Mouse (Mus musculus) neural tube, embryonic 13.5 days (tissue): ENCODE measurements at regions not wholly inside any gene's neighbourhood (a gene's known extent, or its start where the extent isn't known, plus 50 kb on each side); places are given as distances from the start of the nearest gene placed in this dataset.

Source experiments
- ATAC-seq: fragments of 200-750 bp; cut with Nextera tagmentation; 2 replicates; pipeline ENCODE4 v1.8.0; 2017; ENCODE audit warnings: low read depth, mild to moderate bottlenecking, moderate TSS enrichment, moderate library complexity
- H3K27ac ChIP-seq: fragments of 300-500 bp; sonication (generic); replicated peaks from 2 replicates; pipeline ENCODE4 v1.5.1; 2015; ENCODE audit warnings: moderate library complexity, mild to moderate bottlenecking, inconsistent platforms
- H3K27me3 ChIP-seq: fragments of 300-500 bp; sonication (generic); 2 replicates; pipeline ENCODE4 v1.6.1; 2015; ENCODE audit warnings: mild to moderate bottlenecking, inconsistent platforms
- H3K36me3 ChIP-seq: fragments of 300-500 bp; sonication (generic); 2 replicates; pipeline ENCODE4 v1.6.1; 2015; ENCODE audit warnings: mild to moderate bottlenecking, inconsistent platforms
- H3K4me1 ChIP-seq: fragments of 300-500 bp; sonication (generic); replicated peaks from 2 replicates; pipeline ENCODE4 v1.6.1; 2015; ENCODE audit warnings: inconsistent platforms
- H3K4me2 ChIP-seq: fragments of 300-500 bp; sonication (generic); 2 replicates; pipeline ENCODE4 v1.6.1; 2015; ENCODE audit warnings: inconsistent platforms, mild to moderate bottlenecking, moderate library complexity
- H3K4me3 ChIP-seq: fragments of 300-500 bp; sonication (generic); 2 replicates; pipeline ENCODE4 v1.5.1; 2015; ENCODE audit warnings: mild to moderate bottlenecking, inconsistent platforms
- H3K9ac ChIP-seq: fragments of 300-500 bp; sonication (generic); 2 replicates; pipeline ENCODE4 v1.6.1; 2015; ENCODE audit warnings: moderate library complexity, mild to moderate bottlenecking, inconsistent platforms
- H3K9me3 ChIP-seq: fragments of 300-500 bp; sonication (generic); 2 replicates; pipeline ENCODE4 v1.6.1; 2016; ENCODE audit warnings: inconsistent platforms
- WGBS: fragments of 180-500 bp; shearing (Covaris S2); methylation state at CpG from one replicate; pipeline ENCODE4 v1.1.7; 2015; 5-methylcytosine and 5-hydroxymethylcytosine counted together

DNA sequence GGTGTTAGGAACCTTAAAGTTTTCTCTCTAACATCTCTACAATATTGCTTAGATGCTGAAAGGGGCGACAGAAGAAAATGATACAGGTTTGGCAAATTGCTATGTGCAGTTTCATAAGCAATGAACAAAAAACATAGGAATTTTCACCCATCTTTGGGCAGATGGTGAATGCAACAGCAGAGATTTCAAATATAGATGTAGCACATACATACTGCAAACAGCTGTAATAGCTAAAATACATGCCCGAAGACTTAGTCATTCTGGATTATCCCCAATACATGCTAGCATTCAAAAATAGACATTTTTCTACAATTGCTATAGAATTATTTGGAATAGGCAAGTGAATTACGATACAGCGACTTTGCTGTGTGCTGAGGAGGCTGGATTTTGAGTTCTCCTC, 544.1 kb downstream of the D3Ertd751e start:
- 92% methylated on average over 4 of the region's 4 CpGs for WGBS
- no peaks in the 10 kb centered on the region for H3K4me1 ChIP-seq

GRCm38 (mm10) chr3:42312424-42312823, 570.0 kb downstream of the D3Ertd751e start:
- H3K27ac ChIP-seq, result no peak overlapping the region
- no peak overlapping the region for H3K9ac ChIP-seq
- H3K27me3 ChIP-seq, result no peaks in the 10 kb centered on the region
- H3K4me2 ChIP-seq, result no peak overlapping the region
- no peaks in the 10 kb centered on the region for H3K9me3 ChIP-seq
- H3K36me3 ChIP-seq, result no peaks in the 10 kb centered on the region
- 83% methylated on average over 1 of the region's 1 CpGs for WGBS
- no peak for ATAC-seq
- H3K4me1 ChIP-seq, result no peaks in the 10 kb centered on the region
- H3K4me3 ChIP-seq, result no peak overlapping the region

More for the DNA sequence above, 544.1 kb downstream of the D3Ertd751e start:
- Histone ChIP-seq H3K4me2 (no peak overlapping the region), H3K36me3 (no peaks in the 10 kb centered on the region), H3K27ac (no peak overlapping the region), H3K9ac (no peak overlapping the region), H3K9me3 (no peaks in the 10 kb centered on the region), H3K4me3 (no peak overlapping the region), H3K27me3 (no peaks in the 10 kb centered on the region)
- ATAC-seq, result no peak

- H3K9me3 ChIP-seq, result no peaks in the 10 kb centered on the region
- H3K4me3 ChIP-seq, result no peak overlapping the region
- 28% methylated on average over 2 of the region's 2 CpGs for WGBS
- no peak overlapping the region for H3K9ac ChIP-seq
- no peaks in the 10 kb centered on the region for H3K27me3 ChIP-seq
- no peaks in the 10 kb centered on the region for H3K36me3 ChIP-seq
- no peak overlapping the region for H3K4me2 ChIP-seq
- no peaks in the 10 kb centered on the region for H3K4me1 ChIP-seq
- no peak overlapping the region for H3K27ac ChIP-seq
- ATAC-seq, result no peak
These were observed 585.3 kb downstream of the D3Ertd751e start for GRCm38 (mm10) chr3:42327708-42328107.

GRCm38 (mm10) chr3:42342806-42343205, 600.4 kb downstream of the D3Ertd751e start:
- H3K36me3 ChIP-seq, result no peaks in the 10 kb centered on the region
- no peaks in the 10 kb centered on the region for H3K4me1 ChIP-seq
- H3K27me3 ChIP-seq, result no peaks in the 10 kb centered on the region
- H3K4me2 ChIP-seq, result no peak overlapping the region
- ATAC-seq, result no peak
- H3K4me3 ChIP-seq, result no peak overlapping the region
- H3K9me3 ChIP-seq, result no peaks in the 10 kb centered on the region
- no peak overlapping the region for H3K27ac ChIP-seq
- no peak overlapping the region for H3K9ac ChIP-seq
- 74% methylated on average over 2 of the region's 2 CpGs for WGBS

GRCm38 (mm10) chr3:42376785-42377184, 634.4 kb downstream of the D3Ertd751e start:
- no peak for ATAC-seq
- Histone ChIP-seq H3K9ac (no peak overlapping the region), H3K27ac (no peak overlapping the region), H3K4me1 (no peaks in the 10 kb centered on the region), H3K27me3 (no peaks in the 10 kb centered on the region), H3K4me2 (no peak overlapping the region), H3K4me3 (no peak overlapping the region), H3K9me3 (no peaks in the 10 kb centered on the region), H3K36me3 (no peaks in the 10 kb centered on the region)
- whole genome bisulfite sequencing, result 38% methylated on average over 1 of the region's 1 CpGs

- no peak overlapping the region for H3K27ac ChIP-seq
- H3K9ac ChIP-seq, result no peak overlapping the region
- no peak overlapping the region for H3K4me2 ChIP-seq
- H3K9me3 ChIP-seq, result no peaks in the 10 kb centered on the region
- WGBS, result 77% methylated on average over 5 of the region's 5 CpGs
- H3K4me3 ChIP-seq, result no peak overlapping the region
- no peaks in the 10 kb centered on the region for H3K4me1 ChIP-seq
- no peaks in the 10 kb centered on the region for H3K36me3 ChIP-seq
- ATAC-seq, result no peak
- H3K27me3 ChIP-seq, result no peaks in the 10 kb centered on the region
These were observed 639.7 kb downstream of the D3Ertd751e start for GRCm38 (mm10) chr3:42382151-42382550.

GRCm38 (mm10) chr3:42402716-42403115, 660.3 kb downstream of the D3Ertd751e start:
- no peak overlapping the region for H3K4me2 ChIP-seq
- no peaks in the 10 kb centered on the region for H3K36me3 ChIP-seq
- no peaks in the 10 kb centered on the region for H3K27me3 ChIP-seq
- no peak overlapping the region for H3K27ac ChIP-seq
- H3K4me3 ChIP-seq, result no peak overlapping the region
- H3K9ac ChIP-seq, result no peak overlapping the region
- no peaks in the 10 kb centered on the region for H3K9me3 ChIP-seq
- H3K4me1 ChIP-seq, result no peaks in the 10 kb centered on the region
- no peak for ATAC-seq

DNA sequence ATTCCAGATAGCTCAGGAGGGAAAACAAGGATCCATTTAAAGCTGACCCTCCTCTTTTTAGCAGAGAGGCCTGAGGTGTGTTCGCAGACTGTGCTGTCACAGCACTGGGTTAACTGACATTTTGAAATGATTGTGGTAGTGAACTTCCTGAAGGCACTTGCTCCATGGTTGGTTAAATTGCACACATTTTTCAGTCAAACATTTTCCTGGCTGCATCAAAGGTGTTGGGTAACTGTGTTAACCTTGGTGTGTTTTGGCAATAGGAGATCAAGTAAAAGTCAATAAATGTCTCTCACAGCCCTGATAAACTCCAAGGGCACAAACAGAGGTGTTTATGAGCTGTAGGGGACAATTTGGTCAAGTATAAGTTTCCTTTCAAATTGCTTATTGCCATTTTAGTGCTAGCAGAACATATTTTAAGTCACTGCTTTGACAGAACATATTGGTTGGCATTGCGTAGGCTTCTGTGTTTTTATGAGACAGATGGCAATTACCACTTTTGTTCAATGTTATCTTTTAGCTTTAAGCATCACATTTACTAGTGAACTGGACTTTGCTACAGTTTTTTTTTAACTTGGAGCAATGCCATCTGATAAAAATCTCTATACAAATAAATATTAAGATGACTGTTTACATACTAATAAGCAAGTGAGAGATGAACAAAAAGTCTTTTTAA, 666.7 kb downstream of the D3Ertd751e start:
- no peak for ATAC-seq
- Histone ChIP-seq H3K27ac (no peak overlapping the region), H3K4me2 (no peak overlapping the region), H3K36me3 (no peaks in the 10 kb centered on the region), H3K4me3 (no peak overlapping the region), H3K4me1 (no peaks in the 10 kb centered on the region), H3K9me3 (no peaks in the 10 kb centered on the region), H3K9ac (no peak overlapping the region), H3K27me3 (no peaks in the 10 kb centered on the region)
- 78% methylated on average over 2 of the region's 2 CpGs for WGBS

- Histone ChIP-seq H3K36me3 (no peaks in the 10 kb centered on the region), H3K4me3 (no peak overlapping the region), H3K9me3 (no peaks in the 10 kb centered on the region), H3K4me1 (no peaks in the 10 kb centered on the region), H3K27ac (peak overlapping the region; percentile 59), H3K9ac (no peak overlapping the region), H3K4me2 (no peak overlapping the region), H3K27me3 (no peaks in the 10 kb centered on the region)
- ATAC-seq, result peak; percentile 69
- 64% methylated on average over 9 of the region's 9 CpGs for WGBS
These were observed 685.0 kb downstream of the D3Ertd751e start for GRCm38 (mm10) chr3:42427363-42427762.

GRCm38 (mm10) chr3:42449575-42449974, 707.2 kb downstream of the D3Ertd751e start:
- Histone ChIP-seq H3K9me3 (no peaks in the 10 kb centered on the region), H3K9ac (no peak overlapping the region), H3K4me1 (no peaks in the 10 kb centered on the region), H3K4me2 (no peak overlapping the region), H3K27me3 (no peaks in the 10 kb centered on the region), H3K27ac (no peak overlapping the region), H3K36me3 (no peaks in the 10 kb centered on the region), H3K4me3 (no peak overlapping the region)
- ATAC-seq, result no peak
- 79% methylated on average over 1 of the region's 1 CpGs for WGBS

- H3K4me3 ChIP-seq, result no peak overlapping the region
- no peaks in the 10 kb centered on the region for H3K36me3 ChIP-seq
- H3K27me3 ChIP-seq, result no peaks in the 10 kb centered on the region
- no peak overlapping the region for H3K4me2 ChIP-seq
- H3K27ac ChIP-seq, result no peak overlapping the region
- ATAC-seq, result no peak
- H3K9me3 ChIP-seq, result no peaks in the 10 kb centered on the region
- H3K9ac ChIP-seq, result no peak overlapping the region
- no peaks in the 10 kb centered on the region for H3K4me1 ChIP-seq
These were observed 721.9 kb downstream of the D3Ertd751e start for GRCm38 (mm10) chr3:42464353-42464752.

DNA sequence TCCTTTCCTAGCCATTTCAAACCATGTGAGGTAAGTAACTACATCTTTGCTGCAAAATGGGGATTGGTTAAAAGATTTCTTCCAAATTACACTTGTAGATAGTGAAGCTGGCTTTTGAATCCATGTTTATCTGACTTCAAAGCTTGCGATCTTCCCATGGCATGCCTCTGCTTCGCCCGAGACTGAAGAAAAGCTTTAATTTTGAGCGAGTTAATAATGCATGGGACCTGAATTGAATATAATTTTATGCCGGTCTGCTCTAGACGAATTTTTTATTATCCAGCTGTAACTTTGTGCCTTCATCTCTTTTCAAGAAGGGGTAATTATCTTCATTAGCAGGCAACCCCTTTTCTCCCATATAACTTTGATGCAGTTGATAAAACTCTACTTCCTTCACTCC, 724.7 kb downstream of the D3Ertd751e start:
- Histone ChIP-seq H3K27me3 (no peaks in the 10 kb centered on the region), H3K4me2 (no peak overlapping the region), H3K9me3 (no peaks in the 10 kb centered on the region), H3K9ac (no peak overlapping the region), H3K27ac (no peak overlapping the region), H3K36me3 (no peaks in the 10 kb centered on the region), H3K4me1 (no peaks in the 10 kb centered on the region), H3K4me3 (no peak overlapping the region)
- 71% methylated on average over 6 of the region's 6 CpGs for WGBS
- no peak for ATAC-seq

DNA sequence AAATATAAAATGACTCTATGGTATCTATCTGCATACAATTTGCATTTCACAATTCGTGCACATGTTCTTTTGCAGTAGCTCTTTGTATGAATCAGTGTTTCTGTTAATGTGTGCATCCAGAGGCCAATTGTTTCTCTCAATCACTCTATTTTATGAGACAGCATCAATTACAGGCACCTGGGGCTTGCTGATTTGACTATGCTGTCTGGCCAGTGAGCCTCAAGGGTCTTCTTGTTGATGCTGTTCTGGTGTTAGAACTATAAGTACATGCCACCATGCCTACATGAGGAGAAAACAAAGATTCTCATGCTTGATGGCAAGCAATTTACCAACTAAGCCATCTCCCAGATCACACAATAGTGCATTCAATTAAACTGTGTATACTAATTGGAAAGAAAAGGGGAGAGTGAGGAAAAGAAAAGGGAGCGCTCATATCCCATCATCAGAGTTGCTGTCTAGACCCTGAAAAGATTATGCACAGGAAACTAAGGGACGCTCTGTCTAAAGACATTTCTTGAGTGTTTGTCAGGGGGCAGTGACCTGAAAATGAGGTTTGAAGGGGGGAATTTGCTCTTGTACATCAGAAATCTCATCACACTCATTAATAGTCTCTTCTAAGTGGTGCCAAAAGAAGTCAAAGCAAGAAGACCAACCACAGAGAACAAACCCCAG, 772.6 kb downstream of the D3Ertd751e start:
- Histone ChIP-seq H3K4me3 (no peak overlapping the region), H3K9ac (no peak overlapping the region), H3K4me1 (peaks cover 10% of the 10 kb centered on the region; the same call in 1 of the 2 replicates), H3K9me3 (no peaks in the 10 kb centered on the region), H3K36me3 (no peaks in the 10 kb centered on the region), H3K27me3 (no peaks in the 10 kb centered on the region), H3K4me2 (no peak overlapping the region), H3K27ac (no peak overlapping the region)
- 64% methylated on average over 3 of the region's 3 CpGs for WGBS
- ATAC-seq, result peak; percentile 75
